Mouse (Mus musculus) forebrain, embryonic 14.5 days (tissue): ENCODE measurements around the gene Tnni1. TPM values are rescaled to one million over a fixed set of nuclear protein-coding genes. Genes with fewer than 3 reads are reported as not detected.

Source experiments
- ATAC-seq: fragments of 200-750 bp; cut with Nextera tagmentation; 2 replicates; pipeline ENCODE4 v1.8.0; 2017; ENCODE audit warnings: mild to moderate bottlenecking, moderate library complexity
- DNase-seq: peaks from one replicate; pipeline ENCODE4 v3.0.0-alpha.2; 2015; ENCODE audit warnings: low spot score
- H3K27ac ChIP-seq: fragments of 300-500 bp; sonication (generic); 2 replicates; pipeline ENCODE4 v1.5.1; 2014; ENCODE audit warnings: low read depth, mild to moderate bottlenecking, control low read depth, low read length, moderate library complexity
- H3K27me3 ChIP-seq: fragments of 300-500 bp; sonication (generic); replicated peaks from 2 replicates; pipeline ENCODE4 v1.6.1; 2014; ENCODE audit warnings: low read length, control low read depth, mixed read lengths; ENCODE audit not compliant: control insufficient read depth, insufficient read depth
- H3K36me3 ChIP-seq: fragments of 300-500 bp; sonication (generic); 2 replicates; pipeline ENCODE4 v1.6.1; 2014; ENCODE audit warnings: low read length, control low read depth; ENCODE audit not compliant: control insufficient read depth, insufficient read depth
- H3K4me1 ChIP-seq: fragments of 300-500 bp; sonication (generic); 2 replicates; pipeline ENCODE4 v1.6.1; 2014; ENCODE audit warnings: antibody characterized with exemption, low read length, control low read depth; ENCODE audit not compliant: control insufficient read depth, insufficient read depth
- H3K4me2 ChIP-seq: fragments of 300-500 bp; sonication (generic); 2 replicates; pipeline ENCODE4 v1.6.1; 2014; ENCODE audit warnings: mild to moderate bottlenecking, control low read depth, low read length
- H3K4me3 ChIP-seq: fragments of 300-500 bp; sonication (generic); 2 replicates; pipeline ENCODE4 v1.5.1; 2014; ENCODE audit warnings: low read depth, low read length, control low read depth
- H3K9ac ChIP-seq: fragments of 300-500 bp; sonication (generic); 2 replicates; pipeline ENCODE4 v1.6.1; 2014; ENCODE audit warnings: mild to moderate bottlenecking, low read length, control low read depth, moderate library complexity
- H3K9me3 ChIP-seq: fragments of 300-500 bp; sonication (generic); replicated peaks from 2 replicates; pipeline ENCODE4 v1.6.1; 2016; ENCODE audit warnings: low read length, control low read depth, mixed read lengths; ENCODE audit not compliant: control insufficient read depth
- WGBS: fragments of 180-500 bp; shearing (Covaris S2); extraction: QIAGEN DNeasy Blood & Tissue Kit; methylation state at CpG from one replicate; pipeline ENCODE4 v1.1.7; 2014; 5-methylcytosine and 5-hydroxymethylcytosine counted together
- polyA plus RNA-seq: library from polyadenylated mRNA; unstranded; fragments of >200 nt; fragmentation: Nextera tagmentation; extraction: Ambion mirVana; gene quantifications from 2 replicates; pipeline ENCODE4 v1.2.1, GENCODE M21; 2014

The Tnni1 gene
- polyA plus RNA-seq, 1 experiment from 2014 or later: 0.39 TPM

- WGBS: 69% methylated on average over 2 of the region's 2 CpGs
- no peak for ATAC-seq
Measured at GRCm38 (mm10) chr1:135764206-135764528, 15.1 kb upstream of the Tnni1 start.

GRCm38 (mm10) chr1:135765645-135766591 is 13.3 kb upstream of the Tnni1 start, which contains the start of gene Phlda3:
Phlda3 (plus strand) TSS chr1:135766119.
- H3K4me3 ChIP-seq: peak within 1 kb of the TSS; percentile 57
- H3K27ac ChIP-seq: peak within 1 kb of the TSS; percentile 60; the same call in 1 of the 2 replicates
- no peaks in the 10 kb centered on the region for H3K27me3 ChIP-seq
- DNase-seq (peak; percentile 64), ATAC-seq (peak; percentile 88)
- H3K36me3 ChIP-seq: no peaks in the 10 kb centered on the region
- peaks cover 10% of the 10 kb centered on the region for H3K4me1 ChIP-seq
- under 1% methylated on average over 82 of the region's 90 CpGs for whole genome bisulfite sequencing
- no peaks in the 10 kb centered on the region for H3K9me3 ChIP-seq
- peak within 1 kb of the TSS; percentile 80 for H3K9ac ChIP-seq
- H3K4me2 ChIP-seq: peak within 1 kb of the TSS; percentile 97

More at GRCm38 (mm10) chr1:135764206-135764528, 15.1 kb upstream of the Tnni1 start:
- H3K36me3 ChIP-seq: no peaks in the 10 kb centered on the region
- no peak for DNase-seq
- no peak overlapping the region for H3K27ac ChIP-seq
- no peak overlapping the region for H3K9ac ChIP-seq
- no peaks in the 10 kb centered on the region for H3K9me3 ChIP-seq
- H3K27me3 ChIP-seq: no peaks in the 10 kb centered on the region
- no peak overlapping the region for H3K4me2 ChIP-seq
- H3K4me3 ChIP-seq: no peak overlapping the region
- peaks cover 10% of the 10 kb centered on the region for H3K4me1 ChIP-seq

- H3K4me1 ChIP-seq: peaks cover 10% of the 10 kb centered on the region
- 31% methylated on average over 30 of the region's 30 CpGs for WGBS
Measured at GRCm38 (mm10) chr1:135766592-135767306, 12.5 kb upstream of the Tnni1 start.

GRCm38 (mm10) chr1:135767324-135767890 is 11.8 kb upstream of the Tnni1 start:
- no peak for ATAC-seq
- Histone ChIP-seq H3K9ac (no peak overlapping the region), H3K9me3 (no peaks in the 10 kb centered on the region), H3K4me2 (peak overlapping the region; percentile 97), H3K4me3 (peak overlapping the region; percentile 57; the same call in 1 of the 2 replicates), H3K4me1 (peaks cover 10% of the 10 kb centered on the region), H3K27me3 (no peaks in the 10 kb centered on the region), H3K27ac (no peak overlapping the region), H3K36me3 (no peaks in the 10 kb centered on the region)
- no peak for DNase-seq
- 75% methylated on average over 4 of the region's 4 CpGs for WGBS

More at GRCm38 (mm10) chr1:135766592-135767306, 12.5 kb upstream of the Tnni1 start:
- ATAC-seq: peak; percentile 10; the same call in 1 of the 2 replicates
- no peaks in the 10 kb centered on the region for H3K9me3 ChIP-seq
- no peaks in the 10 kb centered on the region for H3K36me3 ChIP-seq
- H3K4me3 ChIP-seq: peak overlapping the region; percentile 57
- peak overlapping the region; percentile 80 for H3K9ac ChIP-seq
- H3K27ac ChIP-seq: 0 out of 2 replicates have a peak overlapping the region, but pooled peaks have one; percentile 60
- H3K27me3 ChIP-seq: no peaks in the 10 kb centered on the region
- DNase-seq: no peak
- H3K4me2 ChIP-seq: peak overlapping the region; percentile 97

- no peak overlapping the region for H3K4me2 ChIP-seq
- no peaks in the 10 kb centered on the region for H3K27me3 ChIP-seq
- H3K4me1 ChIP-seq: peaks cover 10% of the 10 kb centered on the region
- H3K36me3 ChIP-seq: no peaks in the 10 kb centered on the region
- ATAC-seq: no peak
- 96% methylated on average over 2 of the region's 2 CpGs for WGBS
- no peak overlapping the region for H3K27ac ChIP-seq
- DNase-seq: no peak
- H3K9ac ChIP-seq: no peak overlapping the region
- H3K9me3 ChIP-seq: no peaks in the 10 kb centered on the region
- no peak overlapping the region for H3K4me3 ChIP-seq
Measured at GRCm38 (mm10) chr1:135768400-135768799, 10.8 kb upstream of the Tnni1 start.

- H3K27me3 ChIP-seq: no peaks in the 10 kb centered on the region
- peaks cover 10% of the 10 kb centered on the region for H3K4me1 ChIP-seq
- H3K4me2 ChIP-seq: no peak overlapping the region
- H3K27ac ChIP-seq: no peak overlapping the region
- H3K4me3 ChIP-seq: no peak overlapping the region
- no peak overlapping the region for H3K9ac ChIP-seq
- H3K36me3 ChIP-seq: no peaks in the 10 kb centered on the region
- DNase-seq (no peak), ATAC-seq (no peak)
- WGBS: 84% methylated on average over 7 of the region's 7 CpGs
- H3K9me3 ChIP-seq: no peaks in the 10 kb centered on the region
Measured at GRCm38 (mm10) chr1:135770237-135770636, 9.0 kb upstream of the Tnni1 start.

GRCm38 (mm10) chr1:135770896-135771572 is 8.2 kb upstream of the Tnni1 start:
- no peak for DNase-seq
- Histone ChIP-seq H3K9ac (no peak overlapping the region), H3K27ac (no peak overlapping the region), H3K27me3 (no peaks in the 10 kb centered on the region), H3K4me1 (peaks cover 10% of the 10 kb centered on the region), H3K36me3 (no peaks in the 10 kb centered on the region), H3K4me3 (no peak overlapping the region), H3K4me2 (no peak overlapping the region), H3K9me3 (no peaks in the 10 kb centered on the region)
- 62% methylated on average over 12 of the region's 12 CpGs for WGBS
- ATAC-seq: no peak

- H3K9ac ChIP-seq: no peak overlapping the region
- ATAC-seq: no peak
- DNase-seq: no peak
- H3K27me3 ChIP-seq: no peaks in the 10 kb centered on the region
- 78% methylated on average over 8 of the region's 8 CpGs for WGBS
- H3K9me3 ChIP-seq: no peaks in the 10 kb centered on the region
- H3K36me3 ChIP-seq: no peaks in the 10 kb centered on the region
- H3K27ac ChIP-seq: no peak overlapping the region
- H3K4me3 ChIP-seq: no peak overlapping the region
- peaks cover 8% of the 10 kb centered on the region for H3K4me1 ChIP-seq
- no peak overlapping the region for H3K4me2 ChIP-seq
Measured at GRCm38 (mm10) chr1:135771573-135771970, 7.7 kb upstream of the Tnni1 start.
